Mouse (Mus musculus) liver, embryonic 12.5 days (tissue): ENCODE results near the gene Ints4. TPM values are rescaled to one million over a fixed set of nuclear protein-coding genes. Genes with fewer than 3 reads are reported as not detected.
A peak's percentile ranks its signal among the peaks of the same experiment; 100 is the strongest.

Experiments
- ATAC-seq: fragments of 200-750 bp; cut with Nextera tagmentation; 2 replicates; pipeline ENCODE4 v1.8.0; 2017; ENCODE audit warnings: moderate number of reproducible peaks, mild to moderate bottlenecking, moderate library complexity
- H3K27ac ChIP-seq: fragments of 300-500 bp; sonication (generic); 2 replicates; pipeline ENCODE4 v1.5.1; 2016; ENCODE audit warnings: mild to moderate bottlenecking
- H3K27me3 ChIP-seq: fragments of 300-500 bp; sonication (generic); replicated peaks from 2 replicates; pipeline ENCODE4 v1.6.1; 2016; ENCODE audit warnings: mild to moderate bottlenecking, moderate library complexity
- H3K36me3 ChIP-seq: fragments of 300-500 bp; sonication (generic); 2 replicates; pipeline ENCODE4 v1.6.1; 2016; ENCODE audit warnings: mild to moderate bottlenecking, moderate library complexity
- H3K4me1 ChIP-seq: fragments of 300-500 bp; sonication (generic); 2 replicates; pipeline ENCODE4 v1.6.1; 2016
- H3K4me2 ChIP-seq: fragments of 300-500 bp; sonication (generic); 2 replicates; pipeline ENCODE4 v1.6.1; 2016; ENCODE audit warnings: mild to moderate bottlenecking, moderate library complexity
- H3K4me3 ChIP-seq: fragments of 300-500 bp; sonication (generic); 2 replicates; pipeline ENCODE4 v1.5.1; 2016; ENCODE audit warnings: mild to moderate bottlenecking, moderate library complexity
- H3K9ac ChIP-seq: fragments of 300-500 bp; sonication (generic); 2 replicates; pipeline ENCODE4 v1.6.1; 2016; ENCODE audit warnings: mild to moderate bottlenecking, moderate library complexity
- H3K9me3 ChIP-seq: fragments of 300-500 bp; sonication (generic); replicated peaks from 2 replicates; pipeline ENCODE4 v1.6.1; 2016; ENCODE audit warnings: mild to moderate bottlenecking, moderate library complexity
- WGBS: fragments of 180-500 bp; shearing (Covaris S2); methylation state at CpG from one replicate; pipeline ENCODE4 v1.1.7; 2016; ENCODE audit not compliant: insufficient replicate concordance; 5-methylcytosine and 5-hydroxymethylcytosine counted together
- polyA plus RNA-seq: library from polyadenylated mRNA; unstranded; fragments of >200 nt; fragmentation: Nextera tagmentation; extraction: Ambion mirVana; gene quantifications from 2 replicates; pipeline ENCODE4 v1.2.1, GENCODE M21; 2016

Ints4 gene
- polyA plus RNA-seq, 1 experiment from 2014 or later: 33.4 TPM

DNA sequence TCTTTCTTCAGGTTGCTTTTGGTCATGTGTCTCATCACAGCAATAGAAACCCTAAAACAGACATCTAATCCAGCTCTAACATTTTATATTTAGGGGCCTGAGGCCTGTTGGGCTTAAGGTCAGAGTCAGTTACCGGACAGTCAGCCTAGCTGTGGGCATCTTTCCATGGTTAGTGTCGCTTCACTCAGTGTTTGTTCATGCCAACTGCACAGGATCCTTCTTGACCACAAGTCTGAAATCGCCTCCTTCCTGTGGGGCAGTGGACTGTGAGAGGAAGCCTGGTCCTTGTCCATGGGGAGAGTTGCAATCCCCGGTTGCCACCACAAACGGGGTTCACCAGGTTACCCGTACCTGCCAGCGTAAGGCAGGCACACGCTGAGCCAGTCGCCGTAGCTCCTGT lies 68.5 kb downstream of the Ints4 start:
- Histone ChIP-seq H3K36me3 (no peaks in the 10 kb centered on the region), H3K9me3 (no peaks in the 10 kb centered on the region), H3K4me1 (no peaks in the 10 kb centered on the region), H3K4me2 (no peak overlapping the region), H3K27ac (no peak overlapping the region), H3K4me3 (no peak overlapping the region), H3K9ac (no peak overlapping the region), H3K27me3 (no peaks in the 10 kb centered on the region)
- no peak for ATAC-seq
- WGBS: 80% methylated on average over 10 of the region's 10 CpGs

DNA sequence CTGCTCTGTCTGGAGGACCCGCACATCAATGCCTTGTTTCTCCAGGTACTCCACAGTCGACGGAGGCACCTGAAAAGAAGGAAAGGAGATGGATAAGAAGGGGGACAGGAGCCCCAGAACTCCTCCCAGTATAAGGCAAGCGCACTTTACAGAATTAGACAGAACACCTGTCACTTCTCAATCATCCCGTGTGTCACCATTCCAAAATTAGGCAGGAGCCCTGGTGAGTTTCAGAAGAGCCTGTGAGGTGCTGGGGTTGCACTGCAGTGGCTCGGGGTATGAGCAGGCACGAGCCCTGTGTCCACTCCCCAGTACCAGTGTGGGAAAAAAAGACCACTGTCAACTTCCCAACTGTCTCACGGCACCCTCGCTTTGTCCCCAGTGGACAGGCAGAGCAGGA lies 69.9 kb downstream of the Ints4 start:
- H3K4me3 ChIP-seq: no peak overlapping the region
- H3K4me1 ChIP-seq: no peaks in the 10 kb centered on the region
- H3K27me3 ChIP-seq: no peaks in the 10 kb centered on the region
- no peak overlapping the region for H3K4me2 ChIP-seq
- 80% methylated on average over 9 of the region's 9 CpGs for WGBS
- H3K9ac ChIP-seq: no peak overlapping the region
- H3K36me3 ChIP-seq: no peaks in the 10 kb centered on the region
- ATAC-seq: no peak
- H3K27ac ChIP-seq: no peak overlapping the region
- H3K9me3 ChIP-seq: no peaks in the 10 kb centered on the region

DNA sequence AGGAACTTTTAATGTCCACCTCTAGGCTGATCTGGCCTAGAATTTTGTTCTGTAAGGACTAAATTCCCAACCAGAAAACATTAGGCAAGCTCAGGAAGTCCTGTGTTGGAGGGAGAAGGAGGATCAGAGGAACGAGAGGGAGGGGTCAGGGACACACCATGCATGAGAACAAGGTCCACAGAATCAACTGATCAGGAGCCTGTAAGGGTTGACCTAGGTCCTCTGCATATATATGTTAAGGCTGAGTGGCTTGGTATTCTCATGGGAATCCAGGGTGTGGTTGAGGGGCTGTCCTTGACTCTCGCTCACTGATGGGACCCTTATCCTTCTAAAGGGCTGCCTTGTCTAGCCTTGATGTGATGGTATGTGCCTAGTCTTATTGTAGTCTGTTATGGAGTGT lies 82.8 kb downstream of the Ints4 start:
- no peak for ATAC-seq
- H3K27ac ChIP-seq: no peak overlapping the region

DNA sequence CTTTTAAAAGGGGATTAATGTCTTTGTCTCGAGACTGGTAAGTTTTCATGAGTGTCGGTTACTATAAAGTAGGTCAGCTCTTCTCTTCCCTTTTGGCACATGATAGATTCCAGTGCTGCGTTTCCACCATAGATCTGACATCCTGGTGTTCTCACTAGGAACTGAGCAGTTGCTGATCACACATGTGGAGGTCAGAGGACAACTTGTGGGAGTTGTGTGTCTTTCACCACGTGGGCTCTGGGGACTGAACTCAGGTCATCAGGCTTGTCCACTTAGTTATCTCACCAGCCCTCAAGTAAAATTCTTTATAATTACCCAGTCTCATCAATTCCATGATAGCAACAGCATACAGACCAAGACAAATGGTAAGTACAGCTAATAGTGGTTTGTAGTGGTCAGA lies 88.6 kb downstream of the Ints4 start:
- no peak for ATAC-seq
- H3K4me2 ChIP-seq: no peak overlapping the region
- H3K4me1 ChIP-seq: no peaks in the 10 kb centered on the region

More for the DNA sequence above, 82.8 kb downstream of the Ints4 start:
- 82% methylated on average over 2 of the region's 2 CpGs for WGBS
- no peaks in the 10 kb centered on the region for H3K9me3 ChIP-seq
- no peak overlapping the region for H3K9ac ChIP-seq
- H3K4me2 ChIP-seq: no peak overlapping the region
- no peaks in the 10 kb centered on the region for H3K27me3 ChIP-seq
- H3K4me3 ChIP-seq: no peak overlapping the region
- no peaks in the 10 kb centered on the region; the same call in 1 of the 2 replicates for H3K36me3 ChIP-seq
- H3K4me1 ChIP-seq: no peaks in the 10 kb centered on the region

DNA sequence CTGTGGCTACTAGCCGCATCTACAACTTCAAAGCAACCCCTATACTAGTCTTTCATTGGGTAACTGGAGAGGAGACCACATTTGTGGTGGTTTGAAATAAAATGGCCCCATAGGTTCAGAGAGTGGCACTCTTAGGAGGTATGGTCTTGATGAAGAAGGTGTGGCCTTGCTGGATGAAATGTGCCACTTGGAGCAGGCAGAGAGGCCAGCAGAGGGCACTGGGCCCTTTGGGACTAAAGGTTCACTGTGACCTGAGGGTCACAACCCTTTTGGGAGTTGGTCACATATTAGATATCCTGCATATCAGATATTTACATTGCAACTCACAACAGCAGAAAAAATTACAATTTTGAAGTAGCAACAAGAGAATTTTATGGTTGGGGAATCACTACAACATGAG lies 89.6 kb downstream of the Ints4 start:
- WGBS: 78% methylated on average over 1 of the region's 1 CpGs
- no peaks in the 10 kb centered on the region for H3K9me3 ChIP-seq
- no peak overlapping the region for H3K4me3 ChIP-seq
- H3K36me3 ChIP-seq: no peaks in the 10 kb centered on the region; the same call in 1 of the 2 replicates
- no peak overlapping the region for H3K4me2 ChIP-seq
- no peak for ATAC-seq
- no peak overlapping the region for H3K9ac ChIP-seq
- H3K27me3 ChIP-seq: no peaks in the 10 kb centered on the region
- no peak overlapping the region for H3K27ac ChIP-seq
- no peaks in the 10 kb centered on the region for H3K4me1 ChIP-seq

More for the DNA sequence above, 88.6 kb downstream of the Ints4 start:
- no peaks in the 10 kb centered on the region; the same call in 1 of the 2 replicates for H3K36me3 ChIP-seq
- H3K27me3 ChIP-seq: no peaks in the 10 kb centered on the region
- H3K27ac ChIP-seq: no peak overlapping the region
- H3K4me3 ChIP-seq: no peak overlapping the region
- no peak overlapping the region for H3K9ac ChIP-seq
- H3K9me3 ChIP-seq: no peaks in the 10 kb centered on the region
- 65% methylated on average over 4 of the region's 4 CpGs for WGBS

DNA sequence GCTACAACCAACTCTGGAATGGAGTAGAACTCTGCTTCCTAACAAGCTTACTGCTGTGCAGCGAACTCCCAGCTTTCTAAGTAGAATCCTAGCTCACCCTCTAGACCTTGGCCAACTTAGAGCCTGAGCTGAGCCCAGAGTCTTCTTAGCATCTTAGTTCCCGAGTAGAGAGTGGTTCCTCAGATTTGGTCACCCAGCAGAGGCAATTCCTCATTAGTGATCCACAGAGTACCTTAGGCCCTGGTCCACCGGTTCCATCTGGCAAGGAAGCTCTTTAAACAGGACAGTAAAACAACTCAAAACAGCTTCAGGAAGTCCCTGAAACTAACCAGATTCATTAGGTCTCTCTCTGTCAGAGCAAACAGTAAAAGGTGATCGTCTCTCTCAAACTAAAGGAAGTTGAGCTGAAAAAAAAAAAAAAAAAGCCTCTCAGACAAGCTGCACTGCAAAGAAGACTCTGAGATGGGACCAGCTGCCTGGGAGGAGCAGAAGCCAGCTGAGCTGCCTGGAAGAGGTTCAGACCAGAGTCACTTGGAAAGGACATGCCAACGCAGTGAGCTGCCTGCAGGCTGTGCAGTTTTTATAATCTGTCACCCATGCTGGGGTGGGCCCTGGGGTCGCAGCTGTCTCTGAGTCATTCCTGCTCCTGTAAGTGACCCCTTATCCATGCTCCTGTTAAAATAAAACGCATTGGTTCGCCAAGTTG lies 97.8 kb downstream of the Ints4 start:
- peak overlapping the region; percentile 95 for H3K27ac ChIP-seq
- peak overlapping the region; percentile 96 for H3K4me2 ChIP-seq
- H3K4me1 ChIP-seq: peaks cover 21% of the 10 kb centered on the region
- no peaks in the 10 kb centered on the region for H3K36me3 ChIP-seq
- peak overlapping the region; percentile 99 for H3K9ac ChIP-seq
- peak overlapping the region; percentile 98 for H3K4me3 ChIP-seq
- ATAC-seq: no peak
- no peaks in the 10 kb centered on the region for H3K9me3 ChIP-seq
- no peaks in the 10 kb centered on the region for H3K27me3 ChIP-seq
- WGBS: 29% methylated on average over 8 of the region's 8 CpGs

DNA sequence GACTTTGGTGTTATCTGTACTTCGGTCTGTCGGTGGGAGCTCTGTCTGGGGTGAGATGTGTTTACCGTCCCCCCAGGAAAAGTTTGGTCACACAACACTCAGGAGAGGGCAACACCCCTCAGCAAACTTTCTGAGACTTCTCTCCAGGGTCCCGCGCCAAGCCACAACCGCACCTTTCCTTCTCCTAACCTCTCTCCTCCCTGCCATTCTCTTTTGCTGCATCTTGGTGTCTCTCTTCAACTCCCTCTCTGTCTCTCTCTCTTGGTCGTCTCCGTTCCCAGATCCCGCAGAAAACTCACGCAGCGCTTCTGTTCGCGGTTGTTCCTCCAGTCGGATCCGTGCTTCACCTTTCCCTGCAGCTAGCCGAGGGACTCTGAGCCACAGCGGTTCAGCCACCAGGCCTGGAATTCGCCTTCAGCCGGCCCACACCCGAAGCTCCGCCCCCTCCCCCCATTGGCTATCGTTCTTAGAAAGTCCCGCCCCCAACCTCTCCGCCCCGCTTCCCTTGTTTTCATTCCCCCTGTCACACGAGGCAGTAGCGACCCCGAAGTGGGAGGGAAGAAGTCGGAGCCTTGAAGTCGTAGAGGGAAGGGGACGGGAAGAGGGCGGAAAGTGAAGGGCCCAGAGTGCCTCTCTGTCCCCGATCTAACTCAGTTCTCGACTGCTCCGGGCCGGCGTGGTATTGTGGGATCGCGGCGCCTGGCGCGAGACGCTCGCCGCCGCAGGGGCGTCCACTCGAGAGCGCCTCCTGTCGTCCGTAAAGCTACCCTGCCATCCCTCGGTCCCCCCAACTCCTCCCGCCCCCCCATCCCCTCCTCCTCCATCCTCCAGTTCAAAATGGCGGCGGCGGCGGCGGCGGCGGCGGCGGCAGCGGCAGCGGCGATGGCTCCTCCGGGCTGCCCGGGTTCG lies 98.6 kb downstream of the Ints4 start, which contains the start of the genes Aamdc and Rsf1:
Aamdc (minus strand) TSS at position 431 of the 909 bp plus-strand sequence.
Rsf1 (plus strand) TSS at position 823 of the 909 bp plus-strand sequence.
- Histone ChIP-seq H3K27ac (peak within 1 kb of the TSS; percentile 95), H3K9me3 (no peaks in the 10 kb centered on the region), H3K4me2 (peak within 1 kb of the TSS; percentile 96), H3K4me1 (peaks cover 25% of the 10 kb centered on the region), H3K4me3 (peak within 1 kb of the TSS; percentile 98), H3K36me3 (no peaks in the 10 kb centered on the region), H3K9ac (peak within 1 kb of the TSS; percentile 99), H3K27me3 (no peaks in the 10 kb centered on the region)
- peak; percentile 88 for ATAC-seq
- WGBS: under 1% methylated on average over 65 of the region's 68 CpGs

DNA sequence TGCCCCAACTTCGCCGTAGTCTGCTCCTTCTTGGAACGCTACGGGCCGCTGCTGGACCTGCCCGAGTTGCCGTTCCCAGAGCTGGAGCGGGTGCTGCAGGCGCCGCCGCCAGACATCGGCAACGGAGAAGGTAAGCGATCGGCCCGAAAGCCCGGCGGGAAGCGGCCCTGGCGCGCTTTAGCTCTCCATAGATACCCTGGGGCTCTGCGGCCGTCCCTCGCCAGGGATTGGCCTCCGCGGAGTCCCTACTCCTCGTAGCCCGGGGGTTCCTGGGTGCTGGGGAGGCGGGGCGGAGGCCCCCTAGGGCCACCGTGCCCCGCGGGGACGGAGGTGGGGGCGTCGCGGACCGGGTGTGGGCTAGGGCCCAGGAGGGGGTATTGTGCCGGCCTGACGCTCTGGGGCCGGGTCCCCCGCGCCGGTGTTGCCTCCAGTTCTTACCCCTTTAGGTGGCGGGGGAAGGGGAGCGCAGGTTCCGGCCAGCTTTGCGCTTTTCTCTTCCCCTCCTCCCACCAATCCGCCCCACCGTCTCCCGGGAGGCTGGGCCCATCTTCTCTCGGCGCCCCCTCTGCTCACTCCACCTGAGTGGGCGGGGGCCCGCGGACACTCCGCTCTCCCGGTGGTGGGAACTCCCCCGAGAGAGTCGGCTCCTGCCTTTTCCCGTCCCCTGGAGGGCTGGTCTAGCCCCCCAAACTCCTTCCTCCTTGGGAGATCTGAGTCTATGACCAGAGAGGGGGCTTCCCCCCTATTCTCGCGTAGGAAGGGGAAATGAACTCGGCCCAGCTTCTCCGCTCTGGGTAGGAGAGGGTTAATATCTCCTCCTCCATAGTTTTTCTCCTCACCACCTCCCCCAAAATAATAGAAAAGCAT lies 99.5 kb downstream of the Ints4 start:
- ATAC-seq: peak; percentile 49
- WGBS: under 1% methylated on average over 63 of the region's 65 CpGs
- H3K9me3 ChIP-seq: no peaks in the 10 kb centered on the region

DNA sequence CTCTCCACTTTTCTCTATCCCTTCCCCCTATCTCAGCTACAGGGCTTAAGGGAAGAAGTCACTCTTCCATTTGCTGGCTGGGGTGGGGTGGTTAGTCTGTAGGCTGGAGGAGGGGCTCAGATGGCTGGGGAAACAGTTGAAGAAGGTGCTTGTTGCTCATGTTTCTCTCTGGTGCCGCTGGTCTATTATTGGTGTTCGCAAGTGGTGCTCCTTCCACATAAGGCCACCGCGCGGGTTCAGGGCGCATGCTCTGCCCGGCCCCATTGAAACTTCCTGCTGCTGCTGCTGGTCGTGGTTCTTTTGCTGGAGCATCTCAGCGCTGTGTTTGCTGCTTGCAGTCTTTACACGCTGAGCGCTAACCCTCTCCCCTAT lies 100.1 kb downstream of the Ints4 start:
- no peaks in the 10 kb centered on the region for H3K27me3 ChIP-seq
- WGBS: 0% methylated on average over 11 of the region's 11 CpGs
- H3K9me3 ChIP-seq: no peaks in the 10 kb centered on the region
- H3K4me2 ChIP-seq: peak overlapping the region; percentile 96
- H3K27ac ChIP-seq: peak overlapping the region; percentile 95
- H3K4me1 ChIP-seq: peaks cover 37% of the 10 kb centered on the region
- peak overlapping the region; percentile 98 for H3K4me3 ChIP-seq
- no peaks in the 10 kb centered on the region for H3K36me3 ChIP-seq
- peak overlapping the region; percentile 99 for H3K9ac ChIP-seq
- ATAC-seq: peak; percentile 55

More for the DNA sequence above, 99.5 kb downstream of the Ints4 start:
- peak overlapping the region; percentile 99 for H3K9ac ChIP-seq
- H3K36me3 ChIP-seq: no peaks in the 10 kb centered on the region
- peak overlapping the region; percentile 96 for H3K4me2 ChIP-seq
- no peaks in the 10 kb centered on the region for H3K27me3 ChIP-seq
- peak overlapping the region; percentile 98 for H3K4me3 ChIP-seq
- H3K27ac ChIP-seq: peak overlapping the region; percentile 95
- H3K4me1 ChIP-seq: peaks cover 32% of the 10 kb centered on the region

DNA sequence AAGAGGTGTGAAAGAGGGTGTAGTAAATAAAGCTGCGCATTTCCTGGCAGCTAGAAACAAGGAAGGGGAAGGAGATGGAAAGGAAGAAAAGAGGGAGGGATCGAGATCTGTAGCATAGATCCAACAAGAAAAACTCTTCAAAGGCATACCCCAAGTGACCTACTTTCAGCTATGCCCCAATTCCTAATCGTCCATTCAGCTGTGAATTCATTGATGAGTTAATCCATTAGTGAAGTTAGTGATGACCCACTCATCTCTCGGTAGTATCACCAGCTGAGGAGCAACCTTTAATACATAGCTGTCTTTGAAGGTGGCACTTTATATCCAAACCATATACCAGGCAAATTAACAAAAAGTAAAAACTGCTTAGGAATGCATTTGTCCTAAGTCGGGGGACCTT lies 107.8 kb downstream of the Ints4 start:
- no peak overlapping the region for H3K9ac ChIP-seq
- H3K4me2 ChIP-seq: no peak overlapping the region
- ATAC-seq: no peak
- WGBS: 69% methylated on average over 5 of the region's 5 CpGs
- no peaks in the 10 kb centered on the region for H3K27me3 ChIP-seq
- H3K36me3 ChIP-seq: peaks cover 5% of the 10 kb centered on the region; the same call in 1 of the 2 replicates
- H3K4me3 ChIP-seq: no peak overlapping the region
- peaks cover 70% of the 10 kb centered on the region for H3K4me1 ChIP-seq
- H3K9me3 ChIP-seq: no peaks in the 10 kb centered on the region
- no peak overlapping the region for H3K27ac ChIP-seq

DNA sequence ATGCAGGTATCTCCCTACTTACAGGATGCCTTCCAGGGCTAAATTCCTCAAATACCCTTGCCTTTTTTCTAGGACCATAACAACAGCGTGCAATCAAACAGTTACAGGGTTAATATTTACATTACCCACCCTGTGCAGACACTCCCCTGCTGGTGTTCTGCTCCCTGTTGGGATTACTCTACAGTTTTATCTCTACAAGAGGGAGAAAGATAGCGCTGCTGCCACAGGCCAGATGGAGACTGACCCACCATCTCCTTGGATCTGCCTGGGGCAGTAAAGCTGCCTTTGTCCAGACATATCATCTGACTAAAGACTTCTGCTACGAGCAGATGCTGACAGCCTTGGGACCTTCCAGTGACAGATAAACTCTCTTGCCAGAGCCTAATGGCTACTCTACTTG lies 109.7 kb downstream of the Ints4 start:
- H3K4me1 ChIP-seq: peaks cover 58% of the 10 kb centered on the region
- H3K9me3 ChIP-seq: no peaks in the 10 kb centered on the region
- H3K9ac ChIP-seq: no peak overlapping the region
- peak overlapping the region; percentile 11 for H3K4me2 ChIP-seq
- ATAC-seq: peak; percentile 86
- WGBS: 8% methylated on average over 3 of the region's 3 CpGs
- peaks cover 5% of the 10 kb centered on the region; the same call in 1 of the 2 replicates for H3K36me3 ChIP-seq
- H3K27ac ChIP-seq: peak overlapping the region; percentile 20; the same call in 1 of the 2 replicates
- no peaks in the 10 kb centered on the region for H3K27me3 ChIP-seq
- no peak overlapping the region for H3K4me3 ChIP-seq
